Mouse (Mus musculus): Measurements from ENCODE around the gene Slc19a3.

GRCm38 (mm10) chr1:83014477-83014876 lies 23.8 kb downstream of the Slc19a3 start:
- no peak for TF ChIP-seq TAL1 (IDR thresholded peaks at IDR 0.05; ENCODE audit: low read length)
- no peak for TF ChIP-seq GATA1 (IDR thresholded peaks at IDR 0.05; ENCODE audit: low read length)

Data from erythroblast, embryonic 14.5 days (primary cell).